In the genomic region with DNA sequence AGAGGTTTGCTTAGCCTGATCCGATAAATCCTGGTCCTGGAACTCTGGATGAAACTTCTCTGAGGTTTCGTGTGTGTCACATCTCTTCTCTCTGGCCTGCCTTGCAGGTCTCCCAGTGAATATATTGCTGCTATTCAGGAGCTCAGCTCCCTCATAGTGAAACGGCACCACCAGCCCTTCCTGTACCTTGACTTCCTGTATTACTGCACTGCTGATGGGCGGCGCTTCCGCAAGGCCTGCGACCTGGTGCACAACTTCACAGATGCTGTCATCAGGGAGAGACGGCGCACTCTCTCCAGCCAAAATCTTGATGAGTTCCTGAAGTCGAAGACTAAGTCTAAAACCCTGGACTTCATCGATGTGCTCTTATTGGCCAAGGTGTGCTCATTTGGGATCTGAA, we compare ENCODE assay signal across 17 mouse cellular contexts. TPM values are rescaled to one million over a fixed set of nuclear protein-coding genes. Genes with fewer than 3 reads are reported as not detected.
DNase-seq lines count a peak whose midpoint lies in the region; ATAC-seq and TF ChIP-seq lines count a peak whose summit lies in the region.
"Had no signal": no experiment of that assay in that cellular context is flagged by ENCODE, and none has a peak within 500 bp of the region (broad histone marks: within the 10 kb centered on the region; RNA-seq: fewer than 3 reads in every experiment).

No protein-coding gene starts in this region.

- H3K4me2 ChIP-seq in midbrain, embryonic 16.5 days (ENCODE audit: low read length): no peak overlapping the region
- no peak overlapping the region for H3K4me2 ChIP-seq in hindbrain, postnatal 0 days (ENCODE audit: low read depth, low read length)

- H3K36me3 ChIP-seq in macrophage (ENCODE audit: inconsistent target): no peaks in the 10 kb centered on the region
- H3K36me3 ChIP-seq in midbrain, embryonic 16.5 days (ENCODE audit: control insufficient read depth, insufficient read depth, low read length): peaks cover 5% of the 10 kb centered on the region; the same call in 1 of the 2 replicates
- H3K36me3 ChIP-seq in hindbrain, postnatal 0 days (ENCODE audit: insufficient read depth, low read length): peaks cover 9% of the 10 kb centered on the region; the same call in 1 of the 2 replicates

- WGBS in lung, adult 2 months: 73% methylated on average over 11 of the region's 11 CpGs
- 42% methylated on average over 11 of the region's 11 CpGs for WGBS in macrophage (ENCODE audit: missing documents)
- WGBS in midbrain, embryonic 16.5 days: 91% methylated on average over 11 of the region's 11 CpGs
- 94% methylated on average over 11 of the region's 11 CpGs for WGBS in hindbrain, postnatal 0 days

- no peaks in the 10 kb centered on the region for H3K79me2 ChIP-seq in macrophage (ENCODE audit: inconsistent target)

- no peaks in the 10 kb centered on the region for H3K4me1 ChIP-seq in lung, adult 2 months (ENCODE audit: control insufficient read depth, insufficient read depth, low read length)
- H3K4me1 ChIP-seq in midbrain, embryonic 16.5 days (ENCODE audit: control insufficient read depth, insufficient read depth, low read length): no peaks in the 10 kb centered on the region
- H3K4me1 ChIP-seq in hindbrain, postnatal 0 days (ENCODE audit: insufficient read depth, low read length): no peaks in the 10 kb centered on the region

- no peak for TF ChIP-seq CTCF in lung, adult 2 months (IDR thresholded peaks at IDR 0.05; ENCODE audit: insufficient read depth, low read length)
- TF ChIP-seq CTCF in hindbrain, postnatal 0 days (IDR thresholded peaks at IDR 0.05; ENCODE audit: low read depth): no peak

- DNase-seq in lung, adult 2 months: no peak
- no peak for DNase-seq in lung, adult 18-20 months
- DNase-seq in R1 (ENCODE audit: low read depth, low spot score): peak; percentile 32
- DNase-seq in thymus, postnatal 0 days (ENCODE audit: low spot score): peak; percentile 47
- no peak for DNase-seq in hindbrain, postnatal 0 days (ENCODE audit: low spot score)
- no peak for DNase-seq in left cerebral cortex, postnatal 10 days (ENCODE audit: extremely low spot score in 1 of 2, low spot score in 2 of 2)
- DNase-seq: adrenal gland, postnatal 10 days; cerebellum, adult 11 months; embryo, embryonic 11 days; heart, adult 2 months; heart, postnatal 4 days; kidney, adult 11 months; liver; right cerebral cortex, postnatal 25 days had no signal

- intact Hi-C loops in left cerebral cortex, postnatal 10 days (cut with DNase I): no loop called here

- no peaks in the 10 kb centered on the region for H3K9me3 ChIP-seq in midbrain, embryonic 16.5 days (replicated peaks; ENCODE audit: control insufficient read depth, low read length, poor library complexity, severe bottlenecking)
- H3K9me3 ChIP-seq in hindbrain, postnatal 0 days (ENCODE audit: low read length): no peaks in the 10 kb centered on the region

- H3K27me3 ChIP-seq in midbrain, embryonic 16.5 days (ENCODE audit: control insufficient read depth, insufficient read depth, low read depth, low read length): no peaks in the 10 kb centered on the region
- no peaks in the 10 kb centered on the region for H3K27me3 ChIP-seq in hindbrain, postnatal 0 days (ENCODE audit: insufficient read depth, low read length)

- TF ChIP-seq POLR2A in lung, adult 2 months (IDR thresholded peaks at IDR 0.05; ENCODE audit: borderline replicate concordance, extremely low read depth, low read depth, low read length): no peak

- no peak overlapping the region for H3K9ac ChIP-seq in midbrain, embryonic 16.5 days (ENCODE audit: low read depth, low read length)
- H3K9ac ChIP-seq in hindbrain, postnatal 0 days (replicated peaks; ENCODE audit: low read length): no peak overlapping the region

- no peak overlapping the region for H3K27ac ChIP-seq in macrophage
- no peak overlapping the region for H3K27ac ChIP-seq in midbrain, embryonic 16.5 days (ENCODE audit: low read length)
- H3K27ac ChIP-seq in hindbrain, postnatal 0 days: no peak overlapping the region
- H3K27ac ChIP-seq: heart, adult 2 months had no signal

- H3K4me3 ChIP-seq in lung, adult 2 months (replicated peaks; ENCODE audit: extremely low read depth, low read depth, low read length): peak overlapping the region; percentile 46
- peak overlapping the region; percentile 43 for H3K4me3 ChIP-seq in macrophage (ENCODE audit: inconsistent target)
- H3K4me3 ChIP-seq in midbrain, embryonic 16.5 days (ENCODE audit: low read depth, low read length): no peak overlapping the region
- no peak overlapping the region for H3K4me3 ChIP-seq in hindbrain, postnatal 0 days (ENCODE audit: low read length)
- H3K4me3 ChIP-seq: erythroblast, embryonic 14.5 days; heart, adult 2 months had no signal

- no peak for ATAC-seq in midbrain, embryonic 16.5 days
- ATAC-seq in hindbrain, postnatal 0 days: no peak

RNA-seq across cellular contexts. Expression of gene Cyp4f16, which starts 12.5 kb away (rescaled TPM):
- polyA plus RNA-seq in lung, adult 2 months (2012; rRNA removed): 24.2 and 24.3 TPM in 2 replicates
- total RNA-seq in macrophage (2018; cell fraction: chromatin; rRNA removed): 10 to 100 TPM in 21 of 26 experiments, 1 to 10 TPM in 5; 3.3 to 48.4 (median 31.2) TPM
- 10 to 100 TPM; 12.9 to 23.5 (median 18.3) TPM for total RNA-seq in macrophage (2018; cell fraction: cytosol; rRNA removed)
- total RNA-seq in macrophage (2018; cell fraction: nucleus; rRNA removed): 10 to 100 TPM in 25 of 26 experiments, 1 to 10 TPM in 1; 6.5 to 47.4 (median 24.3) TPM
- 9.3 to 18.1 TPM (median 16.2 TPM) in 3 replicates for polyA plus RNA-seq in macrophage (2018)
- 5.6 and 6.3 TPM in 2 replicates for polyA plus RNA-seq in thymus, postnatal 0 days (2015; fragmentation: Nextera tagmentation; extraction: Ambion mirVana)
- polyA plus RNA-seq in midbrain, embryonic 16.5 days (2015; fragmentation: Nextera tagmentation; extraction: Ambion mirVana): 12.9 and 15.9 TPM in 2 replicates
- 10.5 and 20.3 TPM in 2 replicates for total RNA-seq in hindbrain, postnatal 0 days (2014; rRNA removed)
- polyA plus RNA-seq in hindbrain, postnatal 0 days (2015; fragmentation: Nextera tagmentation; extraction: Ambion mirVana): 14.3 and 16.0 TPM in 2 replicates
- total RNA-seq in left cerebral cortex, postnatal 10 days (2021): 1 to 10 TPM; 4.9 to 6.0 TPM

RNA-seq across cellular contexts. Expression of gene Cyp4f17, which starts 18.0 kb away (rescaled TPM):
- polyA plus RNA-seq in lung, adult 2 months (2012; rRNA removed): 7.8 and 16.8 TPM in 2 replicates
- total RNA-seq in macrophage (2018; cell fraction: chromatin; rRNA removed): 10 to 100 TPM in 5 of 26 experiments, 1 to 10 TPM in 21; 1.4 to 15.2 (median 6.5) TPM
- 1 to 10 TPM in 22 of 26 experiments, under 1 TPM in 4; 0.67 to 2.8 (median 1.6) TPM for total RNA-seq in macrophage (2018; cell fraction: cytosol; rRNA removed)
- total RNA-seq in macrophage (2018; cell fraction: nucleus; rRNA removed): 10 to 100 TPM in 2 of 26 experiments, 1 to 10 TPM in 24; 1.4 to 12.4 (median 4.7) TPM
- 1.8 to 2.3 TPM (median 1.9 TPM) in 3 replicates for polyA plus RNA-seq in macrophage (2018)
- polyA plus RNA-seq in thymus, postnatal 0 days (2015; fragmentation: Nextera tagmentation; extraction: Ambion mirVana): 2.2 and 3.0 TPM in 2 replicates
- 12.4 and 15.7 TPM in 2 replicates for polyA plus RNA-seq in midbrain, embryonic 16.5 days (2015; fragmentation: Nextera tagmentation; extraction: Ambion mirVana)
- 8.6 and 21.8 TPM in 2 replicates for total RNA-seq in hindbrain, postnatal 0 days (2014; rRNA removed)
- 10.5 and 11.5 TPM in 2 replicates for polyA plus RNA-seq in hindbrain, postnatal 0 days (2015; fragmentation: Nextera tagmentation; extraction: Ambion mirVana)
- total RNA-seq in left cerebral cortex, postnatal 10 days (2021): 1 to 10 TPM; 3.2 to 3.8 TPM
- polyA plus RNA-seq: erythroblast, embryonic 14.5 days had no signal

Comparison
In these comparisons a context has a peak if more than half of its experiments do, and no peak if none do; other contexts are left out.
1. DNase-seq: peak in R1 (single experiment) and thymus, postnatal 0 days (single experiment); none in lung, adult 2 months (single experiment), lung, adult 18-20 months (0 of 2), hindbrain, postnatal 0 days (single experiment) and left cerebral cortex, postnatal 10 days (0 of 2).
2. H3K4me3 ChIP-seq: peak in lung, adult 2 months (single experiment) and macrophage (single experiment); none in midbrain, embryonic 16.5 days (single experiment) and hindbrain, postnatal 0 days (single experiment).